Mouse (Mus musculus): Measurements from ENCODE around the gene Olfr1243.
"Not testable (repeated sequence)": the region's sequence is repeated elsewhere in the genome, so short reads cannot be mapped to it uniquely, and the experiment has no call there.

Gene Olfr1243

DNA sequence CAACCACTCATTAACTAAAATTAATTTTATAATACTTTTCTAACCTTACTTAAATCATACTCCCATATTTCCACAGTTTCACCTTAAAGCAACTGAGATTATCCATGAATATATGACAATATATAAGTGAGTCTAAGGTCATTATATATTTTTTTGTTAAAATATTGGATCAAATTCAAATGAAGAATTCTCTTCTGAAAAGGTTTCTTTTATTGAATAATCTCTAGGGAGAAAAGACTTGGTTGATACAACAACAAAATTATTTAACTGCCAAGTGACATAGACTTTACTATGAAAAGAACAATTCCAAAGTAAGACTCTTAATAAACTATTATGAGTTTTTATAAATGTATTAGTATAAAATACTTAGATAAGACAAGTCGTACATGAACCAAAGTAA lies at the start of gene Olfr1243:
TSS of gene Olfr1243 (minus strand) at position 101 of the 400 bp plus-strand sequence.
- no peak for DNase-seq (ENCODE audit: low spot score)

DNA sequence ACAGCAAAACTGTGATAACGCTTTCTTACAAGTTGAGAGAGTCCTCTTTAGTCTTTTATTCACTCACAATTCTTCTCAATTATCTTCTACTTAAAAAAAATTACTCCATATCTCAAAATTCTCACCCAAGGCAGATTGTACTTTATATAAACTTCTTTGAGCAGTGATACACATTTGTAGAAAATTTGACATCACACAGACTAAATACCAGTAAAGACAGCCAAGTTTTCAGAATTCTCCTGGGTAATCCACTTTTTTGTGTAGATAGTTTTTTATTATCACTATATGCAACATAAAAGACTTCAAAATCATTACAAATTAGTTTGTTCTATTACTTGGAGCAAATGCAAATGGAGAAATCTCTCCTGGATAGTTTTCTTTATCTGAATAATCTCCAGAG lies 47.1 kb upstream of the Olfr1243 start, which contains the start of gene Olfr1245:
TSS of gene Olfr1245 (minus strand) at position 101 of the 400 bp plus-strand sequence.
- no peak for DNase-seq (ENCODE audit: low spot score)

DNA sequence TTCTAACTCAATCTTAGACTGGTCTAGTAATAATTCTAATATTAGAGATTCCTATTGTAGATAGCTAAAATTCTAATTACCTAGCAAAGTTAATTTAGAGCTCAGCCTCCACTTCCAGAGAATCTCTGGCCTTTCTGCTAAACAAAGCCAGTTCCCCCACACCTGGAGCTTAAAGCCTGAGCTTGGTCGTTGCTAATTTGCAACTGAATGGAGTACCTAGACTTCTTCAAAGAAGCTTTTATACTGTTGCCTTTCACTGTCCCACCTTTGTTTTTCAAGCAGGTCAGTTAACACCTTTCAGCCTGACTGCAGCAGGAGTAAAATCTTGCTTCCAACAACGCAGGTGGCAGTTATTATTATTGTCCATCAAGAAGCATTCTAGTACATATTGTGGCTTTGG lies 31.4 kb upstream of the Olfr1243 start:
- not testable (repeated sequence) for DNase-seq (ENCODE audit: low spot score)

DNA sequence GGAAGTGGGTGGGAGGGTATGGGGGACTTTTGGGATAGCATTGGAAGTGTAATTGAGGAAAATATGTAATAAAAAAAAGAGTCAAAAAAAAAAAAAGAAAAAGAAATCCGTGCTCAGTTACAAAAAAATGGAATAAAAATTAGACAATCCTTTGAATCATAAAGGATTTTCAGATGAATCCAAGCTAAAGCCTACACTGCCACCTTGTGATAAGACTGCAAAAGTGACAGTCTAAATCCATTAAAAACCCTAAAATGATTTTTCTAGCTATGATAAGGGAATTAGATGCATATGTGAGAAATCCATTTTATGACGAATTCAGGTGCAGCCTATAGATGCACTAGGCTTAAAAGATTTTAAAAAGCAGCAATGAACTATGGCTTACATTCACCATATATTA lies 13.2 kb upstream of the Olfr1243 start:
- DNase-seq (ENCODE audit: low spot score): no peak

DNA sequence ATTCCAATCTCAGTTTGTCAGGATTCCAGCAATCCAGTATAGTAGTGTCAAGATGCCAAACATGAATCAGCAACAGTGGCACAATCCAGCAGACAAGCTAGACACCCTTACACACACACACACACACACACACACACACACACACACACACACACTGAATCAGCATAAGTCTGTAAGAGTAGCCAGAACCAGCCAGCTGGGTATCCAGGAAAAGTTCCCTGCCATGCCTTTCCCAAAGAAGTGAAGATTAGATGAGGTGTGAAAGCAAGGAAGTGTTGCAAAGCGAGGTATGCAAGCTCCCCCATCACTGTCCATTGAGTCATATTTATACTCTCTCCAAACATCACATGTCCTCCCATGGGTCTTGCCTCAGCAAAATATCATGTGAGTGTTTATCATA lies 8.6 kb upstream of the Olfr1243 start:
- DNase-seq (ENCODE audit: low spot score): no peak

DNA sequence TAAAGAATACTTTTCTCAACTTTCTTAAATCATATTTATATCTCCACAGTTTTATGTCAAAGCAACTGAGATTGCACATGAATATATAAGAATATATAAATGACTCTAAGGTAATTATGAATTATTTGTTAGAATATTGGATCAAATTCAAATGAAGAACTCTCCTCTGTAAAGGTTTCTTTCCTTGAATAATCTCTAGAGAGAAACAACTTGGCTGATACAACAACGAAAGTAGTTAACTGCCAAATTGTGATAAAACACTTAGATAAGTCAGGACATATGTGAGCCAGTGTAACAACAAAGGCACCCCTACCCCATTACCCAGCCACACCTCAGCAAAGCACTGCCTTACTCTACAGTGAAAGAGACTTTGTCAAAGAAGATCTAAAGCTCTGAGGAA lies 33.1 kb downstream of the Olfr1243 start, which contains the start of gene Olfr1242:
TSS of gene Olfr1242 (minus strand) at position 101 of the 400 bp plus-strand sequence.
- no peak for DNase-seq (ENCODE audit: low spot score)

DNA sequence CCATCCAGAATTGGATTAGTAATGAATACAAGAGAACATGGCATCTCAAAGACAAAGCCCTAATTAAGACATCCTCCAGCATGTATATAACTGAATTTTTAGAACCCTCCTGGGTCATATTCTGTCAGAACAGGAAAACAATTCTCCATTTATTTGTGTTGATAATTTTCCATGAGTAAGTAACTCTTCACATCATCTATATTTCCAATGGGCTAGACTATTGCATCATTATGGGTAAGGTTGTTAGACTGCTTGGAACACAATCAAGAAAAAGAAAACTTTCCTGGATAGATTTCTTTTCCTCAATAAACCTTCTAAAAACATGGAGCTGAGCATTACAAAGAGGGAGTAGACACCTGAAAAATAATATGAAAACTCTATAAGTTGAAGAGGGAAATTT lies 44.3 kb downstream of the Olfr1243 start, which contains the start of gene Olfr1241:
TSS of gene Olfr1241 (minus strand) at position 101 of the 400 bp plus-strand sequence.
- DNase-seq (ENCODE audit: low spot score): no peak

Measured in c-Kit-positive CD71-positive TER-119-positive erythroid progenitor cells, embryonic 14.5 days (primary cell).